Mouse (Mus musculus): ENCODE measurements around the gene Serinc3.

Gene Serinc3

DNA sequence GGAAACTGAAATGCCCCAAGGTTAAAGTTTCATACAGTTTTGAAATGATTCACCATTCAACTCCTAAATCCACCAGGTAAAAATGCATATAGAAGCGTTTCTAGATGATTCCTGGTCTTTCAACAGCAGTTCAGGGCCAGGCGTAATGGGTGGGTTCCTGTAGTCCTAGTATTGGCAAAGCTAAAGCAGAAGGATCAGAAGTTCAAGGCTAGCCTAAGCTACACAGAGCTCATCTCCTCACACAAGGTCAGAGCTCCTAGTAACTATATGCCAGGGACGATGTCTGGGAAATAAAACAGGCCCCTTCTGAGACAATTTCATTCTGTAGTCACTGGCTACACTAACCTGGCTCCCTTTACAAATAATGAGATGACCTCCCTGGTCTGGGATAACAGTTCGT lies 13.7 kb downstream of the Serinc3 start:
- 93% methylated on average over 4 of the region's 4 CpGs for WGBS

DNA sequence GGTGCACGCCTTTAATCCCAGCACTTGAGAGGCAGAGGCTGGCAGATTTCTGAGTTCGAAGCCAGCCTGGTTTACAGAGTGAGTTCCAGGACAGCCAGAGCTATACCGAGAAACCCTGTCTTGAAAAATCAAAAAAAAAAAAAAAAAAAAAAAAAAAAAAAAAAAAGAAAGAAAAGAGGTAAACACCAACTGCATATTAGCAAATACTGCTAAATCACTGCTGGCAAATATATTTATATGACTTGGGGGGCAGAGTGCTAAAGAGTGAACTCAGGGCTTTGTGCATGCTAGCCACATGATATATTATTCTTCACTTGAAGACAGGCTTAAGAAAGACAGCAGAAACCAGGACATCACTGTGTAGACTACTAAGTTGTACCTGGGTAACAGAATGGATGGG lies 23.5 kb downstream of the Serinc3 start:
- WGBS: 90% methylated on average over 3 of the region's 3 CpGs

DNA sequence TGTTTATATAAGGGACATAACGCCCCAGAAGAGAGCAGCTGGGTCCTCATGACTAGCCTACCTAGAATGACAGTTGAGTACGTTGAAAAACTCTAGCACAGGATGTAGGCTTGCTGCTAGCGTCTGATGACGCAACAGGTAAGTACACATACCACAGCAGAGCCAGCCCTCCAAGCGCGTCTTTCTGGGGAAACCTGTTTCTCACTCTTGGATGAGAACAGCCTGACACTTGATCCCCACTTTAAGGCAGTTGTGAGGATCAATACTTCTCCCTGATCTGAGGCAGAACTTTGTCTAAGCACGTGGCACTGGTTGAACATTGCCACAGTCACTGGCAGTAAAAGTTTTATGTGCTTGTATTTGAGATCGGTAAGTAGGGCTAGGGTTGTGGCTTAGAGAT lies 24.5 kb downstream of the Serinc3 start:
- 86% methylated on average over 8 of the region's 8 CpGs for WGBS

DNA sequence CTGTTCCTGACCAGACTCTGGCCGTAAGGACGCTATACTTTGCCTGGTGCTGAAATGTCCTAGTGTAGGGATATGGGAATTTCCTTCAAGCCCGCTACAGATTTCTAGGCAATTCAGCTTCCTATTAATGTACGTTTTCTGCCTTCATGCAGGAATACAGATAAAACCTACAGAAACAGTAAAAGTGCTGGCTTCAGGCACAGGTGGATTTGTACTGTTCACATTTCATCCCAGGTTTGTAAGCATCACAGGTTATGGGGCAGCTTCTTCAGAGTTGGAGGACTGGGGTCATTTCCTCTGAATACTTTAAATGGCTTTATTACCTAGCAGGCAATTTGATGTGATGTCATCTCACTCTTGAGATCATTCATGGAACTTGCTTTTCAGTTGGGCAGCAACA lies 27.1 kb downstream of the Serinc3 start:
- WGBS: 88% methylated on average over 4 of the region's 4 CpGs

DNA sequence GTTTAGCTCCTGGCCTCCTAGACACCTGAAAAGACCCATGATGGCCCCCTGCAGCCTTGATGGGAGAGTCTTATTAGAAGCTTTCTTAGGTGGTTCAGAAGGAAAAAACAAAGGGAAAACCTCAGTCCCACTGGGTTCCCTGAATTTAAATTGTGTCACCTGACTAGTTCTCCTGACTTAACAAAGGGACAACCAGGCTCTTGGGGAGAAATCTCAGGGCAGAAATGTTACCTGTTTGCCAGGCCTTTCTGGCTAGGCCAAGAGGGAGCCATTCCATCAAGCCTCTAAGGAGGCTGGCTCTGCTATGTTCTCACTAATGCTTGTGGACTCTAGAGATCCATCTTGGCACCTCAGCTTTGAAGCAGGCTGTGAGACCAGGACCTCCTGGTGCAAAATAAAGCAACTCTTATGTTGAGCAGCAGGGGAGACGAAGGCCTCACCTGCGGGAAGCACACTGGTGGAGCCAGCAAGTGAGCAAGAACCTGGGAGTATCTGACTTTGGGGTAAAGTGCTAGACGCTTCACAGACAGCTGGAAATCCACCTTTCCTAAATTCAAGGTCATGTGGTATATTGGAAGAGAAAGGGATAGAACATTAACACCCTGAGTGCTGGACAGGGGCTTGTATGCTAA lies 27.6 kb downstream of the Serinc3 start:
- 71% methylated on average over 3 of the region's 3 CpGs for WGBS

DNA sequence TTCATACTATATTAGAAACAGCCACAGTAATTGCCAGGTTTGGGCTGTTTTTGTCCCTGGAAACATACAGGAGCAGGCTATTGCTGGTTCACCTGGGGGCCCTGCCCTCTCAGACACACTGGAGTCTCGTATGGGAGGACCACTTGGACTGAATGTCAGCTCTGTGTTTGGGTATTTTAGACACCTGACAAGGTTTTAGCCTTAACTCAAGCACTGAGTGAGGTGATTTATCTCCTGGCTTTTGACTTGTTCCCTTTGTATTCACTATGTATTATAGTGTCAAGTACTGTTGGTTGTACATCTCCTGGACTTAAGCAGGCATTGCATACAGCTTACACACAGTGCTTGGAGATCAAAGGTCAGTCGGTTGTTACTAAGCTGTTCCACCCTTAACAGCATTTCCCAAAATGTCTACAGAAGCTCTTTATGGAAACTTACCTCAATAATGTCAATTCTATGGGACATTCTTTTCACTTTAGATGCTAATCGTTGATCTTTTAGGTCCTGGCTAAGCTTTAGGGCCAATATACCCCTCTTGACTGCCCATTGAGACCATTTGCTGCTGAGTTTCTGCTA lies 28.2 kb downstream of the Serinc3 start:
- 79% methylated on average over 3 of the region's 3 CpGs for WGBS

DNA sequence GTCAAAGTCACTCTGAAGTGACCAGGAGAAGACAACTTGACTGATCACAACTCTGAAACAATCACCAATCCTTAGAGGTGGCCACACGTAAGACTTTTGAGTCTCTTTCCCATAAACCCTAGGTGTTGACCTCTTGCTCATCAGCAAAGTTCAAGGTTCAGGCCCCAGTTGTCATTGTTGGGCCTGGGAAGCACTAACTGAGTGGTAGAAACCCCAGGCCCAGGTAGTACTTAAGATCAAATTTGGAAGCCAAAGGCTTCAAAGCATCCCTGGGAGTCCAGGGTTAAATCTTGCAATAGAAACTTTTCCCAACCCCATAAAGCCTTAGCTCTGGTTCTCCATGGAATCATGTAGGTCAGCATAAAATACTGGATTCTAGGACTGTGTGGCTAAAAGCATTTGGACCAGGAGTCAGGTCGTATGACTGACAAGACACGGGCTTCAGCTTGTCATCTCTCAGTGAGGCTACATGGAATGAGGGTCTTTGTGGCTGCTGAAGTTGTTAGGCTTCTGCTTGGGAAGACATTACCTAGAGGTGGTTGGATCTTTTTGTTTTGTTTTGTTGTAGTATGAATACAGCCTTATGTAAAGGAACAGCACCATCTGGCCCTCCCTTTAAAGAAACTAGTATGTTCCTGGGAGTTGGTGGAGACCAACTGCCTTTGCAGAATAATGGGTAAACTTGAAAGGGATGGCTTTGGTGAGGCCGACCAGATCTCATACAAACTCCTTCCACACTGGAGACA lies 28.9 kb downstream of the Serinc3 start:
- WGBS: 75% methylated on average over 4 of the region's 4 CpGs

DNA sequence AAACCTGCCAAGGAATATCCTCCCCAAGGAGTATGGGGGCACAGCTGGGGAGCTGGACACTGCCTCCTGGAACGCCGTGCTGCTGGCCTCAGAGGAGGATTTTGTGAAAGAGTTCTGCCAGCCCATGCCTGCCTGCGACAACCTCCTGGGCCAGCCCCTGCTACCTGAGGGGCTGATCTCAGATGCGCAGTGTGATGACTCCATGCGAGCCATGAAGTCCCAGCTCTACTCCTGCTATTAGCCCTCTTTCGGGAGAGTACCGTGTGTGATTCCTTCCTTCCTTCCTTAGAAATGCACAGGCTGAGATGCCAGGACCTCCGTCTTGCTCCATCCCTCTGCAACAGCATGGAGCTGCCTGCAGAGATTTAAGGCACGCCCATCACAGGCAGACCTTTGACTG lies 29.5 kb downstream of the Serinc3 start:
- 92% methylated on average over 9 of the region's 9 CpGs for WGBS

DNA sequence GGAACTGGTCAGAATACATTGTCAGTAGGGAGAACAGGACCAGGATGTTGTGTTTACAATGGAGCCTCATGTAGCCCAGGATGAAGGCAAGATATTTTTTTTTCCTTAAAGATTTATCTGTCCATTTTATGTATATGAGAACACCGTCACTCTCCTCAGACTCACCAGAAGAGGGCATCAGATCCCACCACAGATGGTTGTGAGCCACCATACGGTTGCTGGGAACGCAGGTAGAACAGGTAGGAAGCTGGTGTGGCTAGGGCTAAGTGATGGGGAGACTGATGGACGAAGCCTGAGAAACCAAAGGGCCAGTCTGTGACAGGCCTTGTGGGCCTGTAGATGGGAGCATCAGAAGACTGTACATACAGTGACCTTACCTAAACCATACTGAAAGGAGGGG lies 30.9 kb downstream of the Serinc3 start:
- 91% methylated on average over 4 of the region's 4 CpGs for WGBS

DNA sequence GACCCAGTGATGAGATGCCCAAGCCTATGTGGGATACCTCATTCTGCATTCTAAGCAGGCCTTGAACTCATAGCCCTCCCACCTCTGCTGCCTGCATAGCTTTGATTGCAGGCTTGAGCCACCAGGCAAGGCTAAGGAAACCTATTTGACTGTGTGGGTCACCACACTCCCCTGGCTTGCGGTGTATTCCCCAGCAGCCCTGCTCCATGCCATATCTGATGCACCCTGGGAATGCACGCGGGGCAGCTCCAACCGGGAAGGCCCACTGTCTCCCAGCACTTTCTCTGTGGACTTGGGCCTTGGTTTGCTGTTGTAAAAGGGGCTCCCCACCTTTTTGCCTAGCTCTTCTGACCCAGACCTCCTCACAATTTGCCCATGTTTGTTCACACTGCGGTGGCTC lies 31.7 kb downstream of the Serinc3 start:
- WGBS: 96% methylated on average over 5 of the region's 5 CpGs

DNA sequence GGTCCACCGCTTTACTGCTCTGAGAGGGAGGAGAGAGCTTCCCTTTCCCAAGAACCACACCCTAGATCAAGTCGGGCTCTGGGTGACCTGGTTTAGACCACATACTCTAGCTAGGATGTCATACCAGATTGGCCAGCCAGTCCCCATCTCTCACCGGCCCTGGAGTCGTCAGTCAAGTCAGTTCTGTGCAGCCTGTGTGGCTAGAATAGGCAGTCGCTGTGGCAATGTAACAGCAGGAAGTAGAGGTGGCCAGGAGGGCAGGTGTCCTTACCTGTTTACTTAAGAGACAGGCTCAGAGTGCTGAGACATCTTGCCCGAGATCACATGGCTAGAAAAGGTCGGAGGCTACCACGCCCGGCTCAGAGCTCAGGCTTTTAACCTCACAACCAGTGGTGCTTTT lies 33.8 kb downstream of the Serinc3 start:
- 74% methylated on average over 9 of the region's 9 CpGs for WGBS

DNA sequence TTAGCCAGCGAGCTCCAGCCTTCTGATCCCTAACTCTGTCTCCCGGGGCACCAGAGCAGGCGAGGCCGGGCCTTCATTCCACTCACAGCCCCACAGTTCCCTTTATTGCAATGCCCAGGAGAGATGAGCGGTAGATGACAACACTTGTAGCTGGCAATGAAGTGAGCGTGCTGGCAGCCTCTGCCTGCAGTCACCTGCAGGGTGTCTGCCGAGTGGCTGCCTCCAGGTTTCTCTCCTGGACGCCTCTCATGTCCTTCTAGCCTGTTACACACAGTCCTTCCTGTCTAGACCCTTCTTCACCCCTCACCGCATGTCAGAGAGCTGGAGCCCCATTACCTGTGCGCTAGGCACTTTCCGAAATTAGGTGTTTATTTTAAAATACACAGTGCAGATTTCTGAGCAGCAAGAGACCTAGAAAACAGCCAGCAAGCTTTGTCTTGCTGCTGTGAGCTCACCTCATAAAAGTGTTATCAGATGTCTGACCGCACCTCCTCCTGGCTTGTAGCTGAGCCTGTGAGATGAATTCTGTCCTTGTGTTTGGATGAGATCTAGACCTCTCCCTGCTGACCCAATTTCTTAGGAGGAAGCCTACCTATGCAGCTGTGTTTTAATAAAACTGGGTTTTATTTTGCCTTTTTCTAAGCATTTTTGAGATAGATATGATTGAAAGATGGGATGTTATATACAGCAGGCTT lies 35.5 kb downstream of the Serinc3 start:
- WGBS: 74% methylated on average over 12 of the region's 12 CpGs

DNA sequence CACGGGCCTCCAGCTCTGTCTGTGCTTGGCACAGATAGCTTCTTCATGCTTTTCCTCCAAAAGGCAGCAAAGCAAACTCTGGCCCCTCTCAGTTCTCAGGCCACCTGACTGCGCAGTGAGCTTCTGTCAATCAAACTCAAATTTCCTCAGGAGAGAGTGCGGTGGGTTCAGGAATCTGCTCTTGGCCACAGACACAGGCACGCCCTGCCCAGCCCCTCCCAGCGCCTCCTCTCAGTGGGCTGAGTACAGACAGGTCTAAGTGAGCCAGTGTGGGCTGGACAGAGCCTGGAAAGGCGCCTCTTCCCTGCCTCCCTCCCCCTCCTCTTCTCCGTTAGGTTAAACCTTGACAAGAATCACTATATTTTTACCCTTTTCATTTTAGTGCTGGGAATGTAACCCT lies 36.9 kb downstream of the Serinc3 start:
- WGBS: 71% methylated on average over 7 of the region's 7 CpGs

DNA sequence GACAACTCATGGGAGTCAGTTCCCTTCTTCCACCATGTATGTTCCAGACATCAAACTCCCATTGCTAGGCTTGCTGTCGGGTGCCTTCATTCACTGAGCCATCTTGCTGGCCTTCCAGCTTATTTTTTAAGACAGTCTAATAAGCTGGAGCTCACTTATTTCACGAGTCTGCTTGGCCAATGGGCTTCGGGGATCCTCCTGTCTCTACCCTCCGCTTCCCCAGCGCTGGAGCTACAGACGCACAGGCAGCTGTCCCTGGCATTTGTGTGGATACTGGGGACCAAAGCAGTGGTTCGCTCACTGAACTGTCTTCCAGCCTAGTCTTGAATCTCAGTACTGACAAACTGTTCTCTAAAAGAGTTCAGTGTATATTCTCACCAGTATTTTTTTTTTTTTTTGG lies 38.8 kb downstream of the Serinc3 start:
- 86% methylated on average over 7 of the region's 7 CpGs for WGBS

DNA sequence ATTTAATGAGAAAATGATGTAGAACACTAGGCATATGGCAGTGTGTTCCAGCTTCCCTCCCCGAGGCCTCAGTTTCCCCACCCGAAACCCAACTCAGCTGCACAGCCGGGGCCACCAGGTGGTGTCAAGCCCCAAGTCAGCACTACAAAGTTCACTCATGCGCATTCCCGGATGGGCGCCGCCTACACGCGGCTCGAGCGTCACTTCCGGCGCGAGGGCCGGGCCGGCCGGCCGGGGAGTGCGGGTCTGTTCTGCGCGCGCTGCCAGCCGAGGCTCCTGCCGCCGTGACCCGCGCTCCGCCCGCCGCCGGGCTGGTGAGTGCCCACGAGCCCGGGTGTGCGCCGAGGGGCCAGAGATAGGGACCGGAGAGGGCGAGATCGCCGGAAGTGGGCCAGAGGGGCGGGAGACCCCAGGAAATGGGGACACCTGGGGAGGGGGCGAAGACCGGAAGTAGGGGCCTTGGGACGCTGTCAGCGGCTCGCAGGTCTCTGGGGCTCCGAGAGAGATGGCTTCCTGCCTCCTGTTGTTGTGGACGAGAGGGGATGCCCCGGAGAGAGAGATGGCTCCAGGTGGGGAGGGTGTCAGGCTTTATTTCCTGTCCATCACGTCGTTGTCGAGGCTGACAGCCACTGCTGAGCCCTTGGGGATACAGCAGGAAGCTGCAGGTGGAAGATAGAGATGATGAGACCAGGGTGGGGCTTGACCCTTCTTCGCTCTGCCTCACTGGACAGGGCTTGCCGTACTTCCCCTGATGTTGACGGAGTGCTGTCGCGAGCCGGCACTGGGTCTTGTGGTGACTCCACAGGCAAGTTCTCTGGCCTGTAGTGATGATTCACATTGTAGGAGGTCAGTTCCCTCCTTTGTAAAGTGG lies 42.6 kb downstream of the Serinc3 start, which contains the start of gene Ttpal:
Gene Ttpal (plus strand): TSS at position 214 of the 871 bp plus-strand sequence.
- under 1% methylated on average over 57 of the region's 57 CpGs for WGBS

DNA sequence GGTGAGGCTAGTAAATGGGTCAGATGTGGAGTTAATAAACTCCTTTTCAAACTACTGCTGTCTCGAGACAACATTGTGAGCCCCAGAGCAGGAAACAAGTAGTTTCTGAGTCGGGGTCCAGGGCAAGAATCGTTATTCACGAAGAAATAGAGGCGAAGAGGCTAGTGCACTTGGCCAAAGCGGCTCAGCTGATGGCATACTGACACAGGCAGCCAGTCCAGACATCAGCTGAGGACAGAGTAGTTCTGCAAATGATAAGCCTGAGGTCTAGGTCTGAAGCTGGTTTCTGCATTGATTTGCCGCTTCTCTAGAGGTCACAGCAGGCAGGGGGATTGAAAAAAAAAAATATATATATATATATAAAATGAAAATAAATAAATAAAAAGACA lies 43.2 kb downstream of the Serinc3 start:
- 54% methylated on average over 7 of the region's 7 CpGs for WGBS

DNA sequence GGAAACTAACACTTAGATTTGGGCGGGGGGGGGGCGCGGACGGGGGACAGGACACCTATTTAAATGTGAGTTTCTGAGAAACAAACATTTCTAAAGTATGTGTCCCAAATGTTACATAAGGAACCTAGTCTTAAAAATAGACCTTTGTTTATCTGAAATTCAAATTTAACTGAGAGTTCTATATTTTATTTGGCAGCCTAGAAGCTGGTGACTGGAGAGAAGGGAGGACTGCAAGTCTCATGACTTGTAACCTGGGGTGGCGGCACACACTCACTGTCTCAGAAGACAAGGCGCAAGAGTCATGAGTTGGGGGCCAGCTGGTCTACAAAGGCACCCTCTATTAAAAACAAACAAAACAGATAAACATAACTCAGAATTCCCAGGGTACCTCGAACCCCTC lies 43.9 kb downstream of the Serinc3 start:
- 57% methylated on average over 7 of the region's 7 CpGs for WGBS

DNA sequence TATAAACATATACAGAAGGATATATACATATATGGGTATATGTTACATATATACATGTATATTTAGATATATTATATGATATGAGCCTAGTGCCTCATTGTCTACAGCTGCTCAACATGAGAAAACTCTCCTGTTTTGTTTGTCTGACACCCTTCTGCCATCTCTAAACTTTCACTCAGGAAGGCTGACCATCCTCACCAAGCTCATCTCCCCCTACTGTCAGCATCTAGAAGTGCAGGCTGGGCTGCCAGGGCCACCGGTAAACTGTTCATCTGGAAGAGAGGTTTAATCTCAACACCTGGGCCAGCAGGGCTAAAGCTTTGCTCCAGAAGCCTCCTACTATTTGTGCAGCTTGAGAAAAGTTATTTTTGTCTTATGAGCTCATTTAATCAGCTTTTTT lies 45.7 kb downstream of the Serinc3 start:
- WGBS: 3% methylated on average over 1 of the region's 1 CpGs

DNA sequence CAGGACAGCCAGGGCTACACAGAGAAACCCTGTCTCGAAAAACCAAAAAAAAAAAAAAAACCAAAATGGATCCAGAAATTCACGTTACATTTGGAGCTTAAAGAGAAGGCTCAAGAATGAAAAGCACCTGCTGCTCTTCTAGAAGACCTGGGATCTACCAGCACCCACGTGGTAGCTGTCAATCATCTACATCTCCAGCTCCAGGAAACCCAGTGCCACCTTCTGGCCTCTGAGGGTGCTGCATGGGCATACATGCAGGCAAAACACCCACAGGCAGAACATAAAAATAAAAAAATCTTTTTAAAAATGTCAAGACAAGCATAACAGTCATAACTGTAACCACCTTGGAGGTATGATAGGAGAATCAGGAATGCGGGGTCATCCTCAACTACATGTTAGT lies 47.3 kb downstream of the Serinc3 start:
- 63% methylated on average over 4 of the region's 4 CpGs for WGBS

DNA sequence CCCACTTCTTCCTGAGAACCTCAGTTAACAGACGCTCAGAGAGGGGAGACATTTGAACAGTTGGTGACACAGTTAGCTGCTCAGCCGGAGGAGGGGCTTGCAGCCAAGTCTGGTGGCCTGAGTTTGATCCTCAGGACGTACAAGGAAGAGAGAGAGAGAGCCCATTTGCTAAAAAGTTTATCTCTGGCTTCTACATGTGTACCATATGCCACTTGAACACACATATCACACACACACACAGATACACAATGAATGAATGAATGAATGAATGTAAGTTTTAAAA lies 48.1 kb downstream of the Serinc3 start:
- WGBS: 74% methylated on average over 3 of the region's 3 CpGs

DNA sequence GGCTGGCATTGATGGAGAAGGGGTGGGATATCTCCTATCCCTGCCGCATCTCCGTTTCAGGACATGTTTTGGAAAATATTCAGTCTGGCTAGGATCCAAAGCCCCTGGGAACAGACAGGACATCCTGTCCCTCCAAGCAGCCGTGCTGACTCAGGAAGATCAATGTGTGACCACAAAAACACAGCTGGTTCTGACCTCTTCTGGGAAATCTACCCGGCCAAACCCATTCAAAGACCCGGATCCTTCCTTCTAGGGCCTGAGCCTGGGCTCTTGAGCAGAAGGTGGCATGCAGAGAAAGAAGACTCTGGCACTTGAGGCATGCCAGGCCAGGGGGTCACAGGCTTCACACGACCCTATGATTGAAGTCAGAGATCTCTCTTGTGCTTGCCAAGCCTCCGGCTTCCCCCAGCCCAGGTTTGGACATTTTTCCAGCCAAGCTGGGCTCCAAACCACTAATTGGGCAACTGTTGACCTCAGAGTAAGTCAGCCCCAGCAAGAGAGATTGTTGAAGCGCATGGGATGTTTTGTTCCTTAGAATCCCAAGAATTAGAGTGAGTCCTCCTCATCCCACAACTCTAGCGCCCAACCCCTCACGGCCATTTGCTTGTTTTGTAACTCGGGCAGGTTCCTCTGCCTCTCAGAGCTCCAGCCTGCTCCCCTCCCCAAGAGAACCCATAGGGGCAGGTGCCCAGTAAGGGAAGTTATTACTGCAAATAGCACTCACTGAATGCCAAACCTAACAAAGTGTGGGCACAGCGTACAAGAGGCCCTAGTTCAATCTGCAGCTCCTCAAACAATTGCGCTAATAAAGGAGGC lies 48.7 kb downstream of the Serinc3 start:
- 72% methylated on average over 13 of the region's 13 CpGs for WGBS

Data from cerebral cortex, adult 2 months (tissue).